Mouse (Mus musculus): ENCODE data around the gene Ssx2ip.
A peak's percentile ranks its signal among the peaks of the same experiment; 100 is the strongest.

Ssx2ip gene

DNA sequence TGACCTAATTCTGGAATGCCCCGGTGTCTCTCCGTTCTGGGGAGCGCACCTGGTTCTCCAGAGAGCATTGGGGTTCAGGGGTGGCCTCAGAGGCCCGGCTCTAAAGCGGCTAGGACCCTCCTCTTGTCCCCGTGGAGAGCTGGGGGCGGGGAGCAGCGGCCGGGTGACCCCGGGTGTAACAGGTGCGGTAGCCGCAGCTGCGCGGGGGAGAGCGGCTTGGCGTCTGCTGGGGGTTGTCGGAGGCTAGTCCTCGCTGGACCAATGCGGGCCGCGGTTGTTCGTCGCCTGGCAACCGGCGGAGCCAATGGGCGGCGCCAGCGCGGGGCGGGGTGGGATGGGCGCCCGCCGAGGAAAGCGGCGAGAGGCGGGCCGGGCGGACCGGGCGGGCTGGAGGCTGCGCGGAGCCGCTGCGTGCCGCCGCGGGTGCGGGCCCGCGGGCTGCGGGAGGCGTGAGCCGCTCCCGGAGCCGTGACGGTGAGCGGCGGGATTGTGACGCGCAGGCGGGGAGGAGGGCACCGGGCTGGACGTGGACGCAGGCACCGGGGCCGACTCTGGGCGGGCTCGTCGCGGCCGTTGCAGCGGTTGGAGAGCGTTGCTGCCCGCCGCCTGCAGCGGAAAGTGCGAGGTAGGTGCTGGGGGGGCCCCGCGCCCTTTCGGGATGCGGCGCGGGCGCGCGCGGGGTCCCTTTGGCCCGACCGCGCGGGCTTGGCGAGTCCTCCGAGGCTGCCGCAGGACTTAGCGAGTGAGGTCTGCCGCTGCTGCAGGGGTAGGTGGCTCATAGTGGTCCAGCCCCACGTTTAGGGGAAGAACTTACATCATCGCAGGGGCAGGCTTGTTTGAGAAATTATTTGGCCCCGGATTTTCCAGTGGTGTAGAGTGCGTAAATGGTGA lies at the start of gene Ssx2ip:
Ssx2ip (plus strand) TSS at position 332 of the 891 bp plus-strand sequence.
- peak; percentile 96 for DNase-seq (ENCODE audit: inconsistent ontology term)

DNA sequence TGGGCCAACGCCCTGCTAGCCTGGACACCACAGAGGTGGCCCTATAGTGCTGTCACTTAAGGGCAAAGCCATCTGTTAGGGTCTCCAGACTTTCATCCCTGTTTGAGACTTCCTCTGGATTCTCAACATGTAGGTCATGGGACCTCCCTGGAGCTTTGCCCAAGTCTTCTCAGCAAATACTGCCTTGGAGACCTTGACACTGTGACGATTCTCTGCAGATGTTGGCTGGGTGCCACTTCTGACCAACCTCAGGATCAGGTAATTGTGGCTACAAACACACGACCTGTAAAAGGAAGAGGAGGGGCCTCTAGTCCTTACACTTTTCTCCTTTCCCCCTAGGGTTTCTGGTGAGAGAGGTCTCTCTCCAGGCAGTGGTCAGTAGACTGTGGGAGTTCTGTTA lies 49.3 kb upstream of the Ssx2ip start:
- no peak for DNase-seq (ENCODE audit: inconsistent ontology term)

- no peak for DNase-seq (ENCODE audit: inconsistent ontology term)
Observed at GRCm38 (mm10) chr3:146365471-146365870, 39.0 kb upstream of the Ssx2ip start.

- no peak for DNase-seq (ENCODE audit: inconsistent ontology term)
Observed at GRCm38 (mm10) chr3:146367058-146367457, 37.4 kb upstream of the Ssx2ip start.

GRCm38 (mm10) chr3:146370553-146371095 lies 33.8 kb upstream of the Ssx2ip start:
- no peak for DNase-seq (ENCODE audit: inconsistent ontology term)

DNA sequence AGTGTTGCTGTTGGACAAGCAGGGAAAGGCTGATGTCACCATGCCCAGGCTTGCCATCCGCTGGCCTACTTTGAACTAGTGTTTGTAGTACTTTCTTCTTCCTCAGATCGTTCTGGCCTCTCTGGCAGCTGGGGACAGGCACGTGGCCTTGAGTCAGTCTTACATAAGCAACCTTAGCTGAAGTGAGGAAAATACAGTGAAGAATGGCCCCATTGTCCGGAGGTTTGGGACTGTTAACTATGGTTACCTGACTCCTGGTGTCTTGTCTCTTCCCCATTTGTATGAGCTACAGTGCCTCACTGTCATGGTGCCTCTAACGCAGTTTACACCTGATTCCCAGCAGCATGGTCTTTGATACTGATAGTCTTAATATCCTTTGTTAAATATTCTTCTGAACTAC lies 33.2 kb upstream of the Ssx2ip start:
- peak; percentile 79 for DNase-seq (ENCODE audit: inconsistent ontology term)

DNA sequence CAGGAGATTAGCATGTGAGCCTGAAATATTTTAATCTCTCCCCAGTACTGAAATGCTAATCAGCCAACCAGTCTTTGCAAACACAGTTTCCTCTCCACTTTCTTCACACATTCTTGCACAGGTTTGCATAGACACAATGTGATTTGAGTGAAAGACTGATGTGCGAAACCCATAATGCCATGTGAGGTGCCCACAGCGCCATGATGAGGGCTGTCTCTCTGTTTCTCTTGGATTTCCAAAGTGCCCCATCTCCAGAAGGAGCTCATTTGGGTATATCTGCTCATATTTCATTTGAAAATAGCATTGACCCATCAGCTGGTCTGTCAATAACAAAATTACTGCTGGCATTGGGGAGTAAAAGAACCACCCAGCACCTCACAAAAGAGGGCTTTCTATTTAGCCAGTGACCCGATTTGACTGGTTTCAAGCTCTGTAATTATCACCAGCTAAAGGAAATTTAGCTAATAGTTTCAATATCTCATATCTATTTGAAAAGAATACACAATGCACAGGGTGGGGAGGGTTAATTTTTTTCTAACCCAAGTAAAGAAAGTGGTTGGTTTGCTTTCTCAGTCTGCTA lies 29.8 kb upstream of the Ssx2ip start:
- peak; percentile 63 for DNase-seq (ENCODE audit: inconsistent ontology term)

DNA sequence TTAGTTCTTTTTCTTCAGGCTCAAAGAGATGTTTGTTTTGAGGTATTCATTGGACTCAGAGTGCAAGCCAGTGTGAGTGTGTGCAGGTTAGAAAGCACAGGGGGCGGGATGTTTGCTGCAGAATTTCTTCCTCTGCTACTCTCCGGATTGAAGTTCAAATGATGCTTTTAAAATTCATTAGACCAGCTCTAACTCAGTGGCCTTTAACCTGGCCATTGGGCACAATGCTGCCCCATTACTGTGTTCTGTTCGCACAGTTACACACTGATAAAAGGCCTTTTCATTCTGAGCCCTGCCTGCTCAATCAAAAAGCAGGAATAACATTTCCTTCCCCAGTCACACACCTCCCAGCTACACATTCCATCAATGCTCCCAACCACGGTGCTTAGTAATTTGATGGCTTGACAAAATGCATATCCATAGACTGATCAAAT lies 29.2 kb upstream of the Ssx2ip start:
- DNase-seq (ENCODE audit: inconsistent ontology term): peak; percentile 90

DNA sequence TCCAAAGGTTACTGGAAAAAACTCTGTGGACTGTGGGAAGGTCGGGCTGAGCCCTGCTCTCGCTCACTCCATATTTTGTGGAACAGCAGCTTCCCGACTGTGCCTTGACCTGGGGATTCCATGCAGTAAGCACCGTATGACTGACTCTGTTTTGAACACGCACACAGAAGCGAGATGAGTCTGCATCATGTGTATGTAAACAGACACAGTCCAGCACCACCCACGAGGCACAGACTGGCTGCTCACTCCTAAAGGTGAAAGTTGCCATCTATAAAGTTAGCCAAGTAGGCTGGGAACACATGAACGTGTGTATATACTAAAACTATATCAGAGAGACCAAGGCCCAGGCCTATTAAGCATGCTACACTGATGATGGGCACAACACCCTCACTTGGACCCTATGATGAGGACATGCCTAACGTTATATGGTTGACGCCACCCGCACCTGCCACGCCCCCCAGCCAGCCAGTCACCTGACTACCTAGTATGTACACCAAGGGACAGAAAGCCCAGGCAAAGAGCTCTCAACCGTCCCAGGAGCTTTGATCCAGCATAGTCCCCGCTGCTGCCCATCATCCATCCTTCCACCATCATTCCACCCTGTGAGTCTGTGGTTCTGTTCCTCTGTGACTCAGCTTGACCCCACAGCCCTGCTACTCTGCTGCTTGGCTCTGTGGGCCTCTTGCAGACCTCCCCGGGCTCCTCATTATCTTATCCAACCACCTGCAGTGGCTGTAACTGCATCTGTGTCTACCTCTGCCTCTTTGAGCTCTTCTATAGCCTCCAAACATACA lies 27.9 kb upstream of the Ssx2ip start:
- no peak for DNase-seq (ENCODE audit: inconsistent ontology term)

GRCm38 (mm10) chr3:146377216-146377615 lies 27.2 kb upstream of the Ssx2ip start:
- DNase-seq (ENCODE audit: inconsistent ontology term): no peak

GRCm38 (mm10) chr3:146378753-146379152 lies 25.7 kb upstream of the Ssx2ip start:
- DNase-seq (ENCODE audit: inconsistent ontology term): no peak

- peak; percentile 95 for DNase-seq (ENCODE audit: inconsistent ontology term)
Observed at GRCm38 (mm10) chr3:146379740-146380466, 24.5 kb upstream of the Ssx2ip start.

DNA sequence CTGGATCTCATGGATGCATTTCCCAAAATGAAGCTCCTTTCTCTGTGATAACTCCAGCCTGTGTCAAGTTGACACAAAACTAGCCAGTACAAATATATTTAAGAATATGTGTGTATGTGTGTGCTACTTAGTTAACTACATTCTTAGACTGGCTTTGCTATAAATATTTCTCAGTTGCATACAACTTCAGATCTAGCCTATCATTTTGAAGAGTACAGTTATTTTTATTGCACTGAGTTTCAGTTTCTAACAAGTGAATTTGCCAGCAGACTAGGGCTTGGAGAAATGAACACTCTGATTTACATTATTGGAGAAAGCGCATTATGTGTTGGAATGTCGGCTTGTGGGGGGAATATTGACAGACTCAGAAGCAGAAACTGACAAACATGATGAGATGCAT lies 23.6 kb upstream of the Ssx2ip start:
- DNase-seq (ENCODE audit: inconsistent ontology term): no peak

DNA sequence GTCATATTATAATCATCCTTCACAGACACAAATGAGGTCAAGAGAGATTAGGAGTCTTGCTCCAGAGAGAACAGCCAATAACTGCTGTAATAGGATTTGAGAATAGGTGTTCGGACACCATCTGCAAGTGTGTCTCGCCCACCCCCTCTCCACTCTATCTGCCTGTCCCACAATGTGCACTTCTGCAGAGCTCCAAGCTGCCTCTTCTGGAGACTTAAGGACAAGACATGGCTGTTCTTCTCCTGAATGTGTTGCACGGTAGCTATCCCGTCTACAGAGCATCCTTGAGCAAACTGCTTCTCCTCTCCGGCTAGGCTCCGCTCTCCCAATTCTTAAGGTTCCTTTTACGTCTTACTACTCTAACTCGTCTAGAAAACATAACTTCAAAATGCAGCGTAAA lies 23.0 kb upstream of the Ssx2ip start:
- no peak for DNase-seq (ENCODE audit: inconsistent ontology term)

DNA sequence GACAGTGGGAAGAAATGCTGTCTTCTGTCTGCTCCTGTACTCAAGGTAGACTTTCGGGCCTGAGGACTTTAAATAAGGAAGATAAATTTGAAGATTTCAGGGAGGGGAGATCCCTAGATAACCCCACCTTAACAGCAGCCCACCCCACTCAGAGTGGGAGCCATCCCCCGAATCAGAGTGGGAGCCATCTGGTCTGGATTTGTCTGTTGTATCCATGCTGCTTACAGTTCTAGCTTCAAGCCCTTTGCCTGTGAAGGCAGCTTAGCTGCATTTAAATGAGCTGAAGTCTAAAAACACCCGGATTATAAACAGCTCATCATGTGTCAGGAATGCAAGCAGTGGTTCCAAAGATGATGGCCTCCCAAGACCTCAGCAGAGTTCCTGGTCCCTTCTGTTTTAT lies 17.6 kb upstream of the Ssx2ip start:
- no peak for DNase-seq (ENCODE audit: inconsistent ontology term)

DNA sequence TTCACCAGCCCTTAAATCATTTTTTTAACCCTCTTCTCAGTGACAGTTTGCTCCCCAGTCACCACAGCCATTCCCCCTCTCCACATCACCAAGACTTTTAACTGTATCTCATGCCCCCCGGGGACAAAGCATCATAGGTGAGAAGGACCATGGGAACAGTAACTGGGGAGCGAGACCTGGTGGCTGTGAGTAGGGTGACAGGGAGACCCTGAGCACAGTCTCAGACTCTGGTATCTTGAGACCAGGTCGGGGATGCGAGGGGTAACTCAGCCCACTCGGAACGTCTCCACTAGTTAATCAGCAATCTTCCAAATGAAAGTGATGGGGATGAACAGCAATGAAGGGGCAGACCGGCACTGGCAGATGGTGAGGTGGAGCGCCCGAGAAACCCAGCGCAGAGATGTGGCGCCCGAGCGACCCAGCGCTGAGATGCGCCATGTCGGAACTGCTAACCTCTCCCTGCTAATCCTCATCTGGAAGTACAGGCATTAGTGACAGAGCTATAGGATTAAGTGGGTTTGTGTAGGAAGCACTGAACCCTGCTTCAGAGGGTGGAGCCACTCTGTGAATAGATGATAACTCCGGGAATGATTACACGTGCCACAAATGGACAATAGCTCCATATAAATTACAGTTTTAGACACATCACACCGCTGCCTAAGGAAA lies 11.7 kb upstream of the Ssx2ip start:
- DNase-seq (ENCODE audit: inconsistent ontology term): no peak

- DNase-seq (ENCODE audit: inconsistent ontology term): no peak
Observed at GRCm38 (mm10) chr3:146393641-146394100, 10.8 kb upstream of the Ssx2ip start.

DNA sequence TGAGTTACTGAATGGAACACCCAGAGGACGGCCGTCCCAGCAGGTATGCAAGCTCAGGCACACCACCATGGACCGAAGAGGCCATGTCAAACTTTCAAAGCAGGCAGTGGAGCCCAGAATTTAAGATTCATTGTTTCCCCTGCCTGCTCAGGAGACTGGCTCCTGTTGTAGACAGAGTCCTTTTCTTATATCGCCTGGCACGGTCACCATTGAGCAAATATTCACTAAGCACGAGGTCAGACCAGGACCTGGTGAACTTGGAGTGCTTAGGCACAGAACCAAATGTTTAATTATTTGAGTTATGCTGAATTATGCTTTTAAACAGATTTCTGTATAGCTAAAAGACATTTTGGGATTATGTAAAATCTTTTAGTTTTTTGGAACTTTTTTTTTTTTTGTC lies 8.2 kb upstream of the Ssx2ip start:
- no peak for DNase-seq (ENCODE audit: inconsistent ontology term)

DNA sequence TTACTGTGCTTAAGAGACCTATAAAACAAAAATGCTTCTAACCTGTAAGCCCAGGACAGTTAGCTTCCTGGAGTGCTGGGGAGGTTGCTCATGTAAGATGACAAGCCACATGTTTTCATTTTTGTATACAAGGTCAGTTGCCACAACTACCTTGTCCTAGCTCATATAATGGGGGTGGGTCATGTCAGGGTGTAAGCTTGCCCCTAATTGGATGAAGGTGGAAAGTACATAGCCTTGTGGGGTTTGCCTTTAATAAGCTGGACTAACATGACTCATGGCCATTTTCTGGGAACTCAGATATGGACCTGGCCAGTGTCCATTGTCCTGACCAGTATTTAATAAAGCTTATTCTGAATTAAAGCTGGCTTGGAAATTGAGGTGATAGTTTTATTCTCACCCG lies 7.5 kb upstream of the Ssx2ip start:
- no peak for DNase-seq (ENCODE audit: inconsistent ontology term)

DNA sequence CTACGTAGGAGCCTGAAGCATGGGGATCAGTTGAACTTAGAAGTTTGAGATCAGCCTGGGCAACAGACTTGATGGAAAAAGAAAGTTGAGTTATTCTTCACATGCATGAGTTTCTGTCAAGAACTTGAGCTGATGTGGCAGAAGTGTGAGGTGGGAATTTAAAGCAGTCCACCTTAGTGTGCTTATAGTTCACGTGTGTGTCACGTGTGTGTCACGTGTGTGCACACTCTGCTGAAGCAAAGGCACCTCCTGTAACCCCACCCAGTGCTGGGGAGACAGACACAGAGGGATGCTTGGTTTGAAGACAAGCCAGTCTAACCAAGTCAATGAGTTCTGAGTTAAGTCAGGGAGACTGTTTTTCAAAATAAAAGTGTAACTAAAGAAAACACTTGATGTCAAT lies 6.6 kb upstream of the Ssx2ip start:
- DNase-seq (ENCODE audit: inconsistent ontology term): no peak

- DNase-seq (ENCODE audit: inconsistent ontology term): no peak
Observed at GRCm38 (mm10) chr3:146399203-146399602, 5.2 kb upstream of the Ssx2ip start.
